Mouse (Mus musculus): ENCODE data around the gene Wdr60. TPM values are rescaled to one million over a fixed set of nuclear protein-coding genes. Genes with fewer than 3 reads are reported as not detected.

The Wdr60 gene
- polyA plus RNA-seq, 1 experiment from 2014 or later, result 18.1 TPM

DNA sequence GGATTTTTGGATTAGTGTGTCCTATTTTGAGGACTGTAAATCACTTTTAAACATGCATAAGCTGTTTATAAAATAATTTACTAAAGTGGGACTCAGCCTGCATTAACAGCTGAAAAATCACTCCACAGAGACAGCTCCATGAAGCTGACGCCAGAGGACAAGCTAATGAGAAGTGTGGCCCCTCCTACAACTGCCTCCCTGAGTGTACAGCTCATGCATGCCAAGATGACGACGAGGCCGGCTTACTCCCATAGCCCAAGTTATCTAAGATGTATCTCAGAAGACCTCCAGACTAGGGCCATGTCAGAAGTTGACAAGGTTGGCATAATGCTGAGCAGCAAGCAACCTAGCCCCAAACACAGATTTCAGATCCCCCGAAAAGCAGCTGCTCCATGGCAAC lies 103.6 kb downstream of the Wdr60 start:
- no peak overlapping the region for H3K4me2 ChIP-seq (ENCODE audit: low read depth, low read length, severe bottlenecking)
- no peak for ATAC-seq (replicated peaks; ENCODE audit: low FRiP score)
- DNase-seq (ENCODE audit: low spot score), result no peak
- no peaks in the 10 kb centered on the region for H3K4me1 ChIP-seq (replicated peaks; ENCODE audit: control insufficient read depth, insufficient read depth, low read length)
- H3K27ac ChIP-seq (ENCODE audit: low read depth, low read length), result no peak overlapping the region
- no peak overlapping the region for H3K9ac ChIP-seq (ENCODE audit: low read length)
- no peaks in the 10 kb centered on the region for H3K27me3 ChIP-seq (ENCODE audit: control insufficient read depth, insufficient read depth, low read length)
- H3K4me3 ChIP-seq (ENCODE audit: low read depth, low read length), result no peak overlapping the region
- no peaks in the 10 kb centered on the region for H3K36me3 ChIP-seq (ENCODE audit: control insufficient read depth, insufficient read depth, low read length)
- H3K9me3 ChIP-seq (ENCODE audit: control insufficient read depth, low read length), result no peaks in the 10 kb centered on the region
- 86% methylated on average over 5 of the region's 5 CpGs for WGBS

DNA sequence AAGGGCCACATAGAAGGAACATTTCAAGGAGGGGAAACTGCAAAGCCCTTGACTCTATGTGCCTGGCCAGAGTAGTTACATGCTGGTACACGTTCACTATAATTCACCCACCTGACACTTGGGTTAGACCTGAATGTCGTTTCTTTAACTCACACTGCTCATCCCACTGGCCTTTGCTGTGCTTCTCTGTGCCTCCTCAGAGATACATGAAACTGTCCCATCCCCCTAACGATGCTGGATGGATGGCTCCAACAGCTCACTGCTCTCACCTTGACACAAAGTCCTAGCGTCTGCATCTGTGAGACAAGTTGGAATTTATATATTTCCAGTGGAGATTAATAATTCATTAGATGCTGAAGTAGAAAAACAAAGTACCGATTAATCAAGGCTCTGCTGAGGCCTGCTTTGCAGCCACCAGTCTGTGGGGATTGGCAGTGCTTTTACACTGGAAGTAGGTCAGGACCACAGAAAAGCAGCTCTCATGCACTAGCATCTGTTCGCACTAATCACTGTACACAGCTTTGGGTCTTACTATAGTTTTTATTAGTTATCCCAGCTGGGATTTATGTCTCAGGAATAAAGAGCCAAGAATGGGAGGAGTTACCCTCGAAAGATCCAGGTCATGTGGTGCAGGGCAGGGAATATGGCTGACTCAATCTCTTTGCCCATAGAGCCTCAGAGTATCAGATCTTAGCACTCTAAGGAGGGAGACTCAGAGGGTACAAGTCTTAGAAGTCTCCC lies 105.9 kb downstream of the Wdr60 start:
- ATAC-seq (replicated peaks; ENCODE audit: low FRiP score) (no peak), DNase-seq (ENCODE audit: low spot score) (no peak)
- no peak overlapping the region for H3K27ac ChIP-seq (ENCODE audit: low read depth, low read length)
- no peaks in the 10 kb centered on the region for H3K4me1 ChIP-seq (replicated peaks; ENCODE audit: control insufficient read depth, insufficient read depth, low read length)
- no peak overlapping the region for H3K9ac ChIP-seq (ENCODE audit: low read length)
- H3K36me3 ChIP-seq (ENCODE audit: control insufficient read depth, insufficient read depth, low read length), result no peaks in the 10 kb centered on the region
- WGBS, result 82% methylated on average over 7 of the region's 7 CpGs
- no peaks in the 10 kb centered on the region for H3K9me3 ChIP-seq (ENCODE audit: control insufficient read depth, low read length)
- no peak overlapping the region for H3K4me2 ChIP-seq (ENCODE audit: low read depth, low read length, severe bottlenecking)
- H3K4me3 ChIP-seq (ENCODE audit: low read depth, low read length), result no peak overlapping the region
- H3K27me3 ChIP-seq (ENCODE audit: control insufficient read depth, insufficient read depth, low read length), result no peaks in the 10 kb centered on the region

Small RNAs within 50 kb of the gene (microRNA-seq; reads per million reads assigned to microRNA genes)
- gene Gm23190 (ENCODE audit: insufficient number of aligned reads), result not detected

Other genes with a start within 250 kb of the Wdr60 start
- gene Zfp386, start 215.3 kb downstream of the Wdr60 start, polyA plus RNA-seq (2014; fragmentation: Nextera tagmentation; extraction: Ambion mirVana), result 58.5 and 66.4 TPM in 2 replicates
- 3.5 and 4.1 TPM in 2 replicates for gene Vipr2, start 185.3 kb downstream of the Wdr60 start, polyA plus RNA-seq (2014; fragmentation: Nextera tagmentation; extraction: Ambion mirVana)
- not detected in 2 replicates for gene Gm11027, start 12.4 kb upstream of the Wdr60 start, polyA plus RNA-seq (2014; fragmentation: Nextera tagmentation; extraction: Ambion mirVana)
- 19.1 and 20.8 TPM in 2 replicates for gene Esyt2, start 18.2 kb upstream of the Wdr60 start, polyA plus RNA-seq (2014; fragmentation: Nextera tagmentation; extraction: Ambion mirVana)
- gene Ncapg2, start 142.4 kb upstream of the Wdr60 start, polyA plus RNA-seq (2014; fragmentation: Nextera tagmentation; extraction: Ambion mirVana), result 52.8 and 57.3 TPM in 2 replicates
- 6.8 and 7.1 TPM in 2 replicates for gene Ptprn2, start 222.7 kb upstream of the Wdr60 start, polyA plus RNA-seq (2014; fragmentation: Nextera tagmentation; extraction: Ambion mirVana)